Mouse (Mus musculus) forebrain, embryonic 13.5 days (tissue): Measurements from ENCODE around the gene Arhgef12. TPM values are rescaled to one million over a fixed set of nuclear protein-coding genes. Genes with fewer than 3 reads are reported as not detected.
A peak's percentile ranks its signal among the peaks of the same experiment; 100 is the strongest.
"Not testable (repeated sequence)": the region's sequence is repeated elsewhere in the genome, so short reads cannot be mapped to it uniquely, and the experiment has no call there.

Experiments
- ATAC-seq: fragments of 200-750 bp; cut with Nextera tagmentation; 2 replicates; pipeline ENCODE4 v1.8.0; 2017
- H3K27ac ChIP-seq: fragments of 300-500 bp; sonication (generic); 2 replicates; pipeline ENCODE4 v1.5.1; 2015; ENCODE audit warnings: inconsistent platforms, mild to moderate bottlenecking, moderate library complexity
- H3K27me3 ChIP-seq: fragments of 300-500 bp; sonication (generic); 2 replicates; pipeline ENCODE4 v1.6.1; 2015; ENCODE audit warnings: mild to moderate bottlenecking, inconsistent platforms
- H3K36me3 ChIP-seq: fragments of 300-500 bp; sonication (generic); 2 replicates; pipeline ENCODE4 v1.6.1; 2015; ENCODE audit warnings: mild to moderate bottlenecking, inconsistent platforms; ENCODE audit not compliant: poor library complexity, severe bottlenecking
- H3K4me1 ChIP-seq: fragments of 300-500 bp; sonication (generic); 2 replicates; pipeline ENCODE4 v1.6.1; 2015; ENCODE audit warnings: inconsistent platforms
- H3K4me2 ChIP-seq: fragments of 300-500 bp; sonication (generic); 2 replicates; pipeline ENCODE4 v1.6.1; 2015; ENCODE audit warnings: inconsistent platforms, mild to moderate bottlenecking, moderate library complexity
- H3K4me3 ChIP-seq: fragments of 300-500 bp; sonication (generic); 2 replicates; pipeline ENCODE4 v1.5.1; 2015; ENCODE audit warnings: mild to moderate bottlenecking, inconsistent platforms
- H3K9ac ChIP-seq: fragments of 300-500 bp; sonication (generic); 2 replicates; pipeline ENCODE4 v1.6.1; 2015; ENCODE audit warnings: mild to moderate bottlenecking, inconsistent platforms
- H3K9me3 ChIP-seq: fragments of 300-500 bp; sonication (generic); replicated peaks from 2 replicates; pipeline ENCODE4 v1.6.1; 2016; ENCODE audit warnings: inconsistent platforms
- WGBS: fragments of 180-500 bp; shearing (Covaris S2); methylation state at CpG from one replicate; pipeline ENCODE4 v1.1.7; 2015; 5-methylcytosine and 5-hydroxymethylcytosine counted together
- polyA plus RNA-seq: library from polyadenylated mRNA; unstranded; fragments of >200 nt; fragmentation: Nextera tagmentation; extraction: Ambion mirVana; gene quantifications from 2 replicates; pipeline ENCODE4 v1.2.1, GENCODE M21; 2015

Gene Arhgef12
- polyA plus RNA-seq, 1 experiment from 2014 or later, result 14.9 TPM

GRCm38 (mm10) chr9:43127101-43127787 lies 20.2 kb upstream of the Arhgef12 start:
- H3K36me3 ChIP-seq, result no peaks in the 10 kb centered on the region
- WGBS, result 76% methylated on average over 10 of the region's 10 CpGs
- H3K4me2 ChIP-seq, result no peak overlapping the region
- ATAC-seq, result no peak
- no peaks in the 10 kb centered on the region for H3K9me3 ChIP-seq
- no peak overlapping the region for H3K4me3 ChIP-seq
- H3K27ac ChIP-seq, result no peak overlapping the region
- no peak overlapping the region for H3K9ac ChIP-seq
- no peaks in the 10 kb centered on the region for H3K4me1 ChIP-seq
- H3K27me3 ChIP-seq, result no peaks in the 10 kb centered on the region

- WGBS, result 65% methylated on average over 1 of the region's 1 CpGs
- Histone ChIP-seq H3K27ac (no peak overlapping the region), H3K4me3 (no peak overlapping the region), H3K36me3 (no peaks in the 10 kb centered on the region), H3K4me2 (no peak overlapping the region), H3K9me3 (no peaks in the 10 kb centered on the region), H3K4me1 (no peaks in the 10 kb centered on the region), H3K9ac (no peak overlapping the region), H3K27me3 (no peaks in the 10 kb centered on the region)
- no peak for ATAC-seq
Measured at GRCm38 (mm10) chr9:43122379-43122778, 15.3 kb upstream of the Arhgef12 start.

- not testable (repeated sequence) for H3K27me3 ChIP-seq, H3K36me3 ChIP-seq, H3K4me2 ChIP-seq, H3K9me3 ChIP-seq, H3K27ac ChIP-seq, H3K9ac ChIP-seq, H3K4me3 ChIP-seq, H3K4me1 ChIP-seq, ATAC-seq
- 96% methylated on average over 2 of the region's 2 CpGs for WGBS
Measured at GRCm38 (mm10) chr9:43121948-43122347, 14.9 kb upstream of the Arhgef12 start.

GRCm38 (mm10) chr9:43116997-43117336 lies 9.9 kb upstream of the Arhgef12 start:
- no peaks in the 10 kb centered on the region for H3K27me3 ChIP-seq
- 0 out of 2 replicates have a peak overlapping the region, but pooled peaks have one; percentile 92 for H3K4me3 ChIP-seq
- no peak overlapping the region for H3K4me2 ChIP-seq
- no peak for ATAC-seq
- no peak overlapping the region for H3K27ac ChIP-seq
- no peak overlapping the region for H3K9ac ChIP-seq
- H3K9me3 ChIP-seq, result no peaks in the 10 kb centered on the region
- 87% methylated on average over 6 of the region's 6 CpGs for WGBS
- peaks cover 19% of the 10 kb centered on the region for H3K4me1 ChIP-seq
- peaks cover 2% of the 10 kb centered on the region for H3K36me3 ChIP-seq

GRCm38 (mm10) chr9:43116134-43116996 lies 9.3 kb upstream of the Arhgef12 start, which contains the start of gene Tmem136:
TSS of gene Tmem136 (minus strand) at chr9:43116570.
- peaks cover 8% of the 10 kb centered on the region for H3K36me3 ChIP-seq
- H3K27me3 ChIP-seq, result no peaks in the 10 kb centered on the region
- no peak within 1 kb of the TSS; the same call in 1 of the 2 replicates for H3K27ac ChIP-seq
- 3% methylated on average over 55 of the region's 55 CpGs for WGBS
- peak within 1 kb of the TSS; percentile 91 for H3K9ac ChIP-seq
- H3K4me2 ChIP-seq, result peak within 1 kb of the TSS; percentile 83
- peak within 1 kb of the TSS; percentile 92 for H3K4me3 ChIP-seq
- no peaks in the 10 kb centered on the region for H3K9me3 ChIP-seq
- peaks cover 19% of the 10 kb centered on the region for H3K4me1 ChIP-seq
- ATAC-seq, result peak; percentile 97

GRCm38 (mm10) chr9:43115431-43116133 lies 8.5 kb upstream of the Arhgef12 start:
- Histone ChIP-seq H3K9me3 (no peaks in the 10 kb centered on the region), H3K4me3 (peak overlapping the region; percentile 92), H3K36me3 (peaks cover 15% of the 10 kb centered on the region), H3K9ac (peak overlapping the region; percentile 91), H3K27ac (no peak overlapping the region), H3K4me1 (peaks cover 19% of the 10 kb centered on the region), H3K27me3 (no peaks in the 10 kb centered on the region), H3K4me2 (peak overlapping the region; percentile 83)
- no peak for ATAC-seq
- 7% methylated on average over 12 of the region's 12 CpGs for WGBS

GRCm38 (mm10) chr9:43114833-43115232 lies 7.8 kb upstream of the Arhgef12 start:
- no peak overlapping the region for H3K4me3 ChIP-seq
- no peak overlapping the region for H3K9ac ChIP-seq
- peaks cover 19% of the 10 kb centered on the region for H3K4me1 ChIP-seq
- ATAC-seq, result no peak
- no peaks in the 10 kb centered on the region for H3K27me3 ChIP-seq
- H3K27ac ChIP-seq, result no peak overlapping the region
- peaks cover 15% of the 10 kb centered on the region for H3K36me3 ChIP-seq
- WGBS, result 95% methylated on average over 4 of the region's 4 CpGs
- no peak overlapping the region for H3K4me2 ChIP-seq
- no peaks in the 10 kb centered on the region for H3K9me3 ChIP-seq

GRCm38 (mm10) chr9:43110286-43110980 lies 3.4 kb upstream of the Arhgef12 start:
- Histone ChIP-seq H3K9me3 (no peaks in the 10 kb centered on the region), H3K27me3 (no peaks in the 10 kb centered on the region), H3K27ac (no peak overlapping the region), H3K4me3 (no peak overlapping the region), H3K36me3 (peaks cover 15% of the 10 kb centered on the region), H3K9ac (no peak overlapping the region), H3K4me2 (no peak overlapping the region), H3K4me1 (peaks cover 17% of the 10 kb centered on the region)
- WGBS, result 88% methylated on average over 8 of the region's 8 CpGs
- no peak for ATAC-seq

GRCm38 (mm10) chr9:43109125-43109524 lies 2.1 kb upstream of the Arhgef12 start:
- H3K27ac ChIP-seq, result no peak overlapping the region
- H3K9me3 ChIP-seq, result no peaks in the 10 kb centered on the region
- no peak overlapping the region for H3K9ac ChIP-seq
- peaks cover 19% of the 10 kb centered on the region for H3K4me1 ChIP-seq
- ATAC-seq, result no peak
- 88% methylated on average over 7 of the region's 7 CpGs for WGBS
- H3K27me3 ChIP-seq, result no peaks in the 10 kb centered on the region
- H3K4me3 ChIP-seq, result no peak overlapping the region
- H3K4me2 ChIP-seq, result no peak overlapping the region
- H3K36me3 ChIP-seq, result peaks cover 15% of the 10 kb centered on the region

GRCm38 (mm10) chr9:43108721-43109120 lies 1.7 kb upstream of the Arhgef12 start:
- peaks cover 23% of the 10 kb centered on the region for H3K4me1 ChIP-seq
- no peak for ATAC-seq
- no peak overlapping the region for H3K9ac ChIP-seq
- no peaks in the 10 kb centered on the region for H3K9me3 ChIP-seq
- no peaks in the 10 kb centered on the region for H3K27me3 ChIP-seq
- H3K4me3 ChIP-seq, result no peak overlapping the region
- WGBS, result 86% methylated on average over 3 of the region's 3 CpGs
- peaks cover 15% of the 10 kb centered on the region for H3K36me3 ChIP-seq
- H3K4me2 ChIP-seq, result no peak overlapping the region
- H3K27ac ChIP-seq, result no peak overlapping the region

GRCm38 (mm10) chr9:43108081-43108480 lies 1.0 kb upstream of the Arhgef12 start:
- Histone ChIP-seq H3K36me3 (peaks cover 15% of the 10 kb centered on the region), H3K27me3 (no peaks in the 10 kb centered on the region), H3K4me2 (no peak overlapping the region), H3K27ac (no peak overlapping the region), H3K9me3 (no peaks in the 10 kb centered on the region), H3K9ac (no peak overlapping the region), H3K4me3 (no peak overlapping the region), H3K4me1 (peaks cover 30% of the 10 kb centered on the region)
- 80% methylated on average over 1 of the region's 1 CpGs for WGBS
- no peak for ATAC-seq
